Mouse (Mus musculus): ENCODE measurements around the gene Ccdc120. TPM values are rescaled to one million over a fixed set of nuclear protein-coding genes. Genes with fewer than 3 reads are reported as not detected.
A peak's percentile ranks its signal among the peaks of the same experiment; 100 is the strongest.
"Not testable (repeated sequence)": the region's sequence is repeated elsewhere in the genome, so short reads cannot be mapped to it uniquely, and the experiment has no call there.

Ccdc120 gene
- polyA plus RNA-seq, 1 experiment from 2014 or later = 4.1 TPM

DNA sequence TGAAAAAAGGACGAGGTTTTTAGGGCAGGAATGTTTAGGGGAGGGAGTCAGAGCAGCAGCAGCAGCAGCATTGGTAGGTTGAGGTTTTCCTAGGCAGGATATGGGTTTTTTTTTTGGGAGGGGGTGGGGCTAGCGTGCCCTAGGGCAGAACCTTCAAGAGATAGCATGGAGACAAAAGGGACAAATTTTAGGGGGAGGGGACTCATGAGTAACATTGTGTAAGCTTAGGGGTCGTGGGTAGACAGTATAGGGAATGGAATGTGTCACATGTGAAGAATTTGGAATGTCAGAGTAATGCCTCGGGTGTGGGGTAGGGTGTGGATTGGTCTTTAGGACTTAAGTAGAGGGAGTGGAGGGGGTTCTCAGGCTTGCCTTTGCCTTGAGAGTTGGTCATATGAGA, 28.0 kb downstream of the Ccdc120 start:
- WGBS = 12% methylated on average over 4 of the region's 4 CpGs
- peak overlapping the region; percentile 92 for H3K27ac ChIP-seq (ENCODE audit: low read length)
- H3K4me1 ChIP-seq (ENCODE audit: control insufficient read depth, insufficient read depth, low read length) = 0 out of 2 replicates have a peak, but pooled peaks cover 2% of the 10 kb centered on the region
- peak overlapping the region; percentile 77 for H3K9ac ChIP-seq (ENCODE audit: low read length)
- H3K36me3 ChIP-seq (ENCODE audit: control insufficient read depth, insufficient read depth) = peaks cover 11% of the 10 kb centered on the region
- H3K4me2 ChIP-seq (ENCODE audit: low read depth, low read length) = peak overlapping the region; percentile 75
- ATAC-seq (replicated peaks; ENCODE audit: extremely low read depth, insufficient read depth, low FRiP score) = no peak
- H3K9me3 ChIP-seq (replicated peaks; ENCODE audit: control insufficient read depth, low read length) = no peaks in the 10 kb centered on the region
- no peaks in the 10 kb centered on the region for H3K27me3 ChIP-seq (ENCODE audit: control insufficient read depth, insufficient read depth, low read length)
- H3K4me3 ChIP-seq (ENCODE audit: low read length) = peak overlapping the region; percentile 57

DNA sequence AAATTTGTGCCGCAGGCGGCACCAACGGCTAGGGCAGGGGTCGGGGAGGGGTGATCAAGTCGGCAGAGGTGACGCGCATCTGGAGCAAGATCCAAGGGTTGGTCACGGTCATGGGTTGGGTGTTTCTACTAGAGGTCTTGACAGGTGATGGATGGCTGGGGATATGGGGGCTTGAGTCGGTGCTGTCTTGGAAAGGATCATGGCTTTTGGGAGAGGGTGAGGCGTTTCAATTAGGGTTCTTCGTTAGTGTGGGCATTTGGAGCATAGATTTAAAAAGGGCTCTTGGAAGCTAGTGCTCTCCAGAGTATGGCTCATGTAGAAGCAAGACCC, 28.5 kb downstream of the Ccdc120 start:
- ATAC-seq (replicated peaks; ENCODE audit: extremely low read depth, insufficient read depth, low FRiP score) = no peak
- H3K9me3 ChIP-seq (replicated peaks; ENCODE audit: control insufficient read depth, low read length) = no peaks in the 10 kb centered on the region
- WGBS = 21% methylated on average over 11 of the region's 11 CpGs
- H3K36me3 ChIP-seq (ENCODE audit: control insufficient read depth, insufficient read depth) = peaks cover 11% of the 10 kb centered on the region
- peak overlapping the region; percentile 57 for H3K4me3 ChIP-seq (ENCODE audit: low read length)
- H3K27ac ChIP-seq (ENCODE audit: low read length) = peak overlapping the region; percentile 92
- H3K4me1 ChIP-seq (ENCODE audit: control insufficient read depth, insufficient read depth, low read length) = 0 out of 2 replicates have a peak, but pooled peaks cover 2% of the 10 kb centered on the region
- peak overlapping the region; percentile 75 for H3K4me2 ChIP-seq (ENCODE audit: low read depth, low read length)
- peak overlapping the region; percentile 77 for H3K9ac ChIP-seq (ENCODE audit: low read length)
- no peaks in the 10 kb centered on the region for H3K27me3 ChIP-seq (ENCODE audit: control insufficient read depth, insufficient read depth, low read length)

DNA sequence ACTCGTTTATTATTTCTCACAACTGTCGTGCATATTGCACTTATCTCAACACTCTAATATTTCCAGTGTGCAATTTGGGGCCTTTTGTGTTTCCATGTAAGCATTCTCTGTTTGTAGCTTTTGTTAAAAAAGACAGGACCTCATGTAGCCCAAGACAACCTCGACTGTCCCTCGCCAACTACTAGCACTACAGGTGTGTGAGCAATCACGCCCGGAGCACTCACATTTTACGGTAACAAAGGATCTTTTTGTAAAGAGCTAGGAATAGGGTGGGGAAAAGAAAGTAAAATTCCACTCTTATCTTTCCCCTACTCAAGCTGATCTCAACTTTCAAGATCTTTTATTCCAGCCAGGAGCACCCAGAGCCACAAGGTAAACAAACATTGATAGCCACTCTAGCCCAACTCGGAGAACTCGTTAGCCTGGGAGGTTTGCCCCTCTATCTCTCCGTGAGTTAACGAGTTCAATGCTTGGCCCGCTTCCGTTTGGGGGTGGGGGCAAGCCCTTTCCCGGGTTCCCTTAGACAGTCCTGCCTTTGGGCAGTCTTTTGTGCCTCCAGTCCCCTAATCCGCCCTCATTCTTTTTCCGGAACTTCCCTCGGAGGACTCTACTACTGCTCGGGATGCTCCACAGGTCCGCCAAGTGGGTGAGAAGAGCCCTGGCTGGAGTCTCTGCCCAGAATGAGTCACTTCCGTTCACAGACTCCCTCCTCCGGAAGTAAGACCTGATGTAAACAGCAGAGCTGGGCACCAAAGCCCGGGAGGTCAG, 29.0 kb downstream of the Ccdc120 start, which contains the start of gene Gm45208:
Gene Gm45208, plus strand, starts transcription at position 732 of the 768 bp plus-strand sequence.
- Histone ChIP-seq H3K27me3 (ENCODE audit: control insufficient read depth, insufficient read depth, low read length) (no peaks in the 10 kb centered on the region), H3K27ac (ENCODE audit: low read length) (peak within 1 kb of the TSS; percentile 92), H3K9me3 (replicated peaks; ENCODE audit: control insufficient read depth, low read length) (no peaks in the 10 kb centered on the region), H3K4me2 (ENCODE audit: low read depth, low read length) (peak within 1 kb of the TSS; percentile 75), H3K4me3 (ENCODE audit: low read length) (peak within 1 kb of the TSS; percentile 57), H3K4me1 (ENCODE audit: control insufficient read depth, insufficient read depth, low read length) (0 out of 2 replicates have a peak, but pooled peaks cover 2% of the 10 kb centered on the region), H3K36me3 (ENCODE audit: control insufficient read depth, insufficient read depth) (peaks cover 8% of the 10 kb centered on the region; the same call in 1 of the 2 replicates), H3K9ac (ENCODE audit: low read length) (peak within 1 kb of the TSS; percentile 77)
- WGBS = 20% methylated on average over 22 of the region's 22 CpGs
- peak; percentile 85 for ATAC-seq (replicated peaks; ENCODE audit: extremely low read depth, insufficient read depth, low FRiP score)

DNA sequence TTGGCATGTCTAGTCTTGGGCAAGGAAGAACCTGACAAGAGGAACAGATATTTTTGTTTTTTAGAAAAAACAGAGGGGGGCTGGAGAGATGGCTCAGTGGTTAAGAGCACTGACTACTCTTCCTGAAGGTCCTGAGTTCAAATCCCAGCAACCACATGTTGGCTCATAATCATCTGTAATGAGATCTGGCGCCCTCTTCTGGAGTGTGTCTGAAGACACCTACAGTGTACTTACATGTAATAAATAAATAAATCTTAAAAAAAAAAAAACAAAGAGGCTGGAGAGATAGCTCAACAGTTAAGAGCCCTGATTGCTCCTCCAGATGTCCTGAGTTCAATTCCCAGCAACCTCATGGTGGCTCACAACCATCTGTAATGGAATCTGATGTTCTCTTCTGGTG, 34.6 kb downstream of the Ccdc120 start:
- not testable (repeated sequence) for H3K4me2 ChIP-seq (ENCODE audit: low read depth, low read length); H3K36me3 ChIP-seq (ENCODE audit: control insufficient read depth, insufficient read depth); H3K9ac ChIP-seq (ENCODE audit: low read length); H3K4me3 ChIP-seq (ENCODE audit: low read length); H3K4me1 ChIP-seq (ENCODE audit: control insufficient read depth, insufficient read depth, low read length); H3K27me3 ChIP-seq (ENCODE audit: control insufficient read depth, insufficient read depth, low read length); ATAC-seq (replicated peaks; ENCODE audit: extremely low read depth, insufficient read depth, low FRiP score); H3K27ac ChIP-seq (ENCODE audit: low read length); H3K9me3 ChIP-seq (replicated peaks; ENCODE audit: control insufficient read depth, low read length)
- 35% methylated on average over 1 of the region's 1 CpGs for WGBS

DNA sequence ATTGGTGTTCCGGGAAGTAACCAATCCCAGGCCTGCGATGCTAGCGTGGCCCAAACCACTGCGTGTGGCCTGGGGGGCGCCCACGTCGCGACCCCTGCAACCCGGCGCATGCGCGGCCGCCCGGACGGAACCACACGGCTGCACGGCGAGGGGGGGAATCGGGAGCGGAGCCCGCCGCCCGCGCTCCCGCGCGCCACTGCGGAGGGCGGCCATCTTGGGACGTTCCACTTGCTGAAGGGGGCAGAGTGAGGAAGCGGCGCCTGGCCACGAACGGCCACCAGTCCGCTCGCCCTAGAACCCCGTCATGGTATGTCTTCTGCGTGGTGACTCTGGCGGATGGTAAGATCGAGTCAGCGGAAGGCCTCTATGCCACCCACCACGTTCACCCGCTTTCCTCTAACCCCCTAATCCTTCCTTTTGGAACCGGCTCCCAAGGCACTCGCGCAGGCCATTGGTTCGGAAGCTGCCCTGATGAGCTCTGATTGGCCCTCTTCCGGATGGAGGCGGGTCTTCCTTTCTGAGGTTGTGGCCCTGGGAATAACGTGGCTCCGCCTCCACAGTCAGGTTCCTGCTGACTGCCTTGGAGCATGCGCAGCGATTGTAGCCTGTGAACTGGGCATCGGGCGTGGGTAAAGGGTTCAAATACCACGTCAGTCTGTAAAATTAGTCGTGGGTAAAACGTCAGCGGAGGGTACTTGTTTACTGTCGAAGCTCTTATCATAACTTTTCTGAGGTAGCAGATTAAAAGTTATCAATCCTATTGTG, 36.4 kb downstream of the Ccdc120 start, which contains the start of gene Wdr45:
Gene Wdr45, plus strand, starts transcription at position 199 of the 765 bp plus-strand sequence.
- ATAC-seq (replicated peaks; ENCODE audit: extremely low read depth, insufficient read depth, low FRiP score) = peak; percentile 96
- 9% methylated on average over 36 of the region's 60 CpGs for WGBS
- H3K4me2 ChIP-seq (ENCODE audit: low read depth, low read length) = peak within 1 kb of the TSS; percentile 62
- not testable (repeated sequence) for H3K9me3 ChIP-seq (replicated peaks; ENCODE audit: control insufficient read depth, low read length); H3K27ac ChIP-seq (ENCODE audit: low read length); H3K4me1 ChIP-seq (ENCODE audit: control insufficient read depth, insufficient read depth, low read length); H3K36me3 ChIP-seq (ENCODE audit: control insufficient read depth, insufficient read depth); H3K27me3 ChIP-seq (ENCODE audit: control insufficient read depth, insufficient read depth, low read length)
- peak within 1 kb of the TSS; percentile 46 for H3K4me3 ChIP-seq (ENCODE audit: low read length)
- peak within 1 kb of the TSS; percentile 58 for H3K9ac ChIP-seq (ENCODE audit: low read length)

DNA sequence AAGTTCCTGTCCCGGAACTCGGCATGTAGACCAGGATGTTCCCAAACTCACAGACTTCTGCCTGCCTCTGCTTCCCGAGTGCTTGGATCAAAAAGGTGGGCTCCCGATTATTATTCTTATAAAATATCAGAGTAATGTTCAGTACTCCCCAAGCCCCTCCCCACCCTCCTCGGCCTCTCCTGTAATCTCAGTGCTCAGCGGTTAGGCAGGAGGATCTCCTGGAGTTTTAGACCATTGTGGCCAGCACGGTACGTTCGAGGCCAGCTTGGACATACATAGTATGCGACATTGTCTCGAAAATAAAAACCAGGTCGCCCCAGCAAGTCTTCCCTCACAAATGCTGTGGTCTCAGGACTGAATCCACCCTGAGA, 37.0 kb downstream of the Ccdc120 start:
- H3K27ac ChIP-seq (ENCODE audit: low read length); H3K36me3 ChIP-seq (ENCODE audit: control insufficient read depth, insufficient read depth); ATAC-seq (replicated peaks; ENCODE audit: extremely low read depth, insufficient read depth, low FRiP score); H3K27me3 ChIP-seq (ENCODE audit: control insufficient read depth, insufficient read depth, low read length); H3K9me3 ChIP-seq (replicated peaks; ENCODE audit: control insufficient read depth, low read length); H3K4me1 ChIP-seq (ENCODE audit: control insufficient read depth, insufficient read depth, low read length): not testable (repeated sequence)
- H3K9ac ChIP-seq (ENCODE audit: low read length) = peak overlapping the region; percentile 58
- peak overlapping the region; percentile 46 for H3K4me3 ChIP-seq (ENCODE audit: low read length)
- WGBS = 32% methylated on average over 5 of the region's 12 CpGs
- H3K4me2 ChIP-seq (ENCODE audit: low read depth, low read length) = peak overlapping the region; percentile 62

DNA sequence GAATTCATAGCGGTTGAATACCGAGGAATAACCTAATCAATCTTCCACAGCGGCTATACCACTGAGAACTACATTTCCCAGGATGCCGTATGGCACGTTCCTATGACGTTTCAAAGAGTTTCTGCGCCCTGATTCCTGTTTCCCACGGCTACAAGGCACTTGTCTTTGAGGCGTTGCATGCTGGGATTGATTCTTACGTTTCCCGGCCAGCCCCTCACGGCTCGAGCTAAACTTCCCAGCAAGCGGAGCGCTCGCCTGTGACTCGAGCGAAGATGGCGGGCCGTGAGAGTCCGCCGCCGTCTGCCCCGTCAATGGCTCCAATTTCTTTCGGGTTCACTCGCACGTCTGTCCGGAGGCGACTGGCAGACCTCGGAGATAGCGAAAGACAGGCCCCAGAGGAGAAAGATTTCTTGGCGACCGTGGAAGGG, 53.7 kb downstream of the Ccdc120 start, which contains the start of gene Gpkow:
Gene Gpkow, plus strand, starts transcription at position 178 of the 428 bp plus-strand sequence.
- peak; percentile 93 for ATAC-seq (replicated peaks; ENCODE audit: extremely low read depth, insufficient read depth, low FRiP score)
- Histone ChIP-seq H3K27ac (ENCODE audit: low read length) (peak within 1 kb of the TSS; percentile 39), H3K27me3 (ENCODE audit: control insufficient read depth, insufficient read depth, low read length) (no peaks in the 10 kb centered on the region), H3K9ac (ENCODE audit: low read length) (peak within 1 kb of the TSS; percentile 71), H3K36me3 (ENCODE audit: control insufficient read depth, insufficient read depth) (peaks cover 3% of the 10 kb centered on the region; the same call in 1 of the 2 replicates), H3K4me3 (ENCODE audit: low read length) (peak within 1 kb of the TSS; percentile 68), H3K9me3 (replicated peaks; ENCODE audit: control insufficient read depth, low read length) (no peaks in the 10 kb centered on the region), H3K4me2 (ENCODE audit: low read depth, low read length) (peak within 1 kb of the TSS; percentile 68), H3K4me1 (ENCODE audit: control insufficient read depth, insufficient read depth, low read length) (no peaks in the 10 kb centered on the region)
- 10% methylated on average over 33 of the region's 33 CpGs for WGBS

DNA sequence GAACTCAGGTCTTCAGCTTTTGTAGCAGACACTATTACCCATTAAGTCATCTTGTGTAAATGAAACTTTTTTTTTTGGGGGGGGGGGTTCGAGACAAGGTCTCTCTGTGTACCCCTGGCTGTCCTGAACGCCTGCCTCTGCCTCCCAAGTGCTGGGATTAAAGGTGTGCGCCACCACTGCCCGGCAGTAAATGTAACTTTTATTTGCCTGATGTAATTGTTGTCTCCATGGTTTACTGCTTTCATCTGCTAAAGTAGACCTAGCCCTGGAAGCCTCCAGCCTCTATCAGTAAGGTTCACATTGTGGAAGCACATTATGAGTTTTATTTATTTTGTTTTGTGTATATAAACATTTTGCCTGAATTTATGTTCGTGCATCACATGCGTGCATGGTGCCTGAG, 54.2 kb downstream of the Ccdc120 start:
- Histone ChIP-seq H3K9me3 (replicated peaks; ENCODE audit: control insufficient read depth, low read length) (no peaks in the 10 kb centered on the region), H3K27me3 (ENCODE audit: control insufficient read depth, insufficient read depth, low read length) (no peaks in the 10 kb centered on the region), H3K27ac (ENCODE audit: low read length) (no peak overlapping the region), H3K9ac (ENCODE audit: low read length) (no peak overlapping the region), H3K4me3 (ENCODE audit: low read length) (peak overlapping the region; percentile 68), H3K36me3 (ENCODE audit: control insufficient read depth, insufficient read depth) (peaks cover 3% of the 10 kb centered on the region; the same call in 1 of the 2 replicates), H3K4me2 (ENCODE audit: low read depth, low read length) (peak overlapping the region; percentile 49; the same call in 1 of the 2 replicates), H3K4me1 (ENCODE audit: control insufficient read depth, insufficient read depth, low read length) (no peaks in the 10 kb centered on the region)
- ATAC-seq (replicated peaks; ENCODE audit: extremely low read depth, insufficient read depth, low FRiP score) = no peak
- WGBS = 35% methylated on average over 6 of the region's 6 CpGs

DNA sequence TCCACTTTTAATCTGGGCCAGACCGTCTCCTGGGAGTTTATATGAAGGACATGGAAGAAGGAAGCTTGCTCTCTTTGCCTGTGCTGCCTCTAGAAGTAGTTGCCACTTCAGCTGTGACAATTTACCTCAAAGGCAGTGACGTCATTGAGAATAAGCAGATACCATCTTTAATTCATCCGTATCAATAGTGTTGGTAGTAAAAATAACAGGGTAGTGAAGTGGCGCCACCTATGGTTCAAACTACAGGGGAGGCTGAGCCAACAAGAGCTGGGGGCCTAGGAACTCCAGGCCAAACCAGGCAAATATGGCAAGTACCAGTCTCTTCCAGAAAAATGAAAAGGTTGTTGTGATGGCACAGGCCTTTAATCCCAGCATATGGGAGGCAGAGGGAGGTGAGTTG, 57.8 kb downstream of the Ccdc120 start:
- 34% methylated on average over 4 of the region's 4 CpGs for WGBS
- no peak overlapping the region for H3K4me2 ChIP-seq (ENCODE audit: low read depth, low read length)
- no peak for ATAC-seq (replicated peaks; ENCODE audit: extremely low read depth, insufficient read depth, low FRiP score)
- H3K36me3 ChIP-seq (ENCODE audit: control insufficient read depth, insufficient read depth) = no peaks in the 10 kb centered on the region
- no peak overlapping the region for H3K4me3 ChIP-seq (ENCODE audit: low read length)
- H3K27me3 ChIP-seq (ENCODE audit: control insufficient read depth, insufficient read depth, low read length) = no peaks in the 10 kb centered on the region
- no peak overlapping the region for H3K27ac ChIP-seq (ENCODE audit: low read length)
- H3K4me1 ChIP-seq (ENCODE audit: control insufficient read depth, insufficient read depth, low read length) = no peaks in the 10 kb centered on the region
- H3K9ac ChIP-seq (ENCODE audit: low read length) = no peak overlapping the region
- no peaks in the 10 kb centered on the region for H3K9me3 ChIP-seq (replicated peaks; ENCODE audit: control insufficient read depth, low read length)
